Mouse (Mus musculus) liver, embryonic 14.5 days (tissue): Measurements from ENCODE around the gene Olfr13. TPM values are rescaled to one million over a fixed set of nuclear protein-coding genes. Genes with fewer than 3 reads are reported as not detected.

Experiments
- ATAC-seq: fragments of 200-750 bp; cut with Nextera tagmentation; 2 replicates; pipeline ENCODE4 v1.8.0; 2017; ENCODE audit warnings: moderate number of reproducible peaks, mild to moderate bottlenecking, moderate library complexity; ENCODE audit not compliant: insufficient read depth
- DNase-seq, 3 experiments: peaks; one replicate each; pipeline ENCODE4 v3.0.0-alpha.2; 2012 to 2013; ENCODE audit warnings: low read depth in 3 of 3, low spot score in 3 of 3
- H3K27ac ChIP-seq: fragments of 300-500 bp; sonication (generic); 2 replicates; pipeline ENCODE4 v1.5.1; 2014; ENCODE audit warnings: moderate library complexity, mild to moderate bottlenecking, control low read depth, inconsistent platforms
- H3K27me3 ChIP-seq: fragments of 300-500 bp; sonication (generic); 2 replicates; pipeline ENCODE4 v1.6.1; 2014; ENCODE audit warnings: mild to moderate bottlenecking, low read length, moderate library complexity; ENCODE audit not compliant: control insufficient read depth, insufficient read depth
- H3K36me3 ChIP-seq: fragments of 300-500 bp; sonication (generic); replicated peaks from 2 replicates; pipeline ENCODE4 v1.6.1; 2014; ENCODE audit warnings: low read depth; ENCODE audit not compliant: control insufficient read depth, insufficient read depth
- H3K4me1 ChIP-seq, 2 experiments: fragments of 200-500 bp in 1 of 2; fragments of 300-500 bp in 1 of 2; sonication (generic) in 1 of 2; replicated peaks; 2 replicates each; pipeline ENCODE4 v1.6.1; 2012 to 2014; ENCODE audit warnings: antibody characterized with exemption in 1 of 2, inconsistent platforms in 1 of 2, low read length in 1 of 2; ENCODE audit not compliant: control insufficient read depth in 2 of 2, insufficient read depth in 2 of 2
- H3K4me2 ChIP-seq: fragments of 300-500 bp; sonication (generic); 2 replicates; pipeline ENCODE4 v1.6.1; 2014; ENCODE audit warnings: low read depth, mild to moderate bottlenecking, control low read depth, moderate library complexity
- H3K4me3 ChIP-seq, 2 experiments: fragments of 200-500 bp in 1 of 2; fragments of 300-500 bp in 1 of 2; sonication (generic) in 1 of 2; 2 replicates each; pipeline ENCODE4 v1.5.1; 2012 to 2014; ENCODE audit warnings: low read depth in 2 of 2, low read length in 2 of 2, mild to moderate bottlenecking in 2 of 2, control low read depth in 1 of 2, inconsistent platforms in 1 of 2, moderate library complexity in 1 of 2; ENCODE audit not compliant: insufficient read depth in 1 of 2
- H3K9ac ChIP-seq: fragments of 300-500 bp; sonication (generic); replicated peaks from 2 replicates; pipeline ENCODE4 v1.6.1; 2014; ENCODE audit warnings: mild to moderate bottlenecking, control low read depth, moderate library complexity
- H3K9me3 ChIP-seq: fragments of 300-500 bp; sonication (generic); 2 replicates; pipeline ENCODE4 v1.6.1; 2016; ENCODE audit warnings: low read length, mixed read lengths; ENCODE audit not compliant: control insufficient read depth
- CTCF ChIP-seq: IDR thresholded peaks from 2 replicates; pipeline ENCODE4 v1.5.1; 2016; ENCODE audit warnings: antibody characterized with exemption, low read depth, control low read depth
- EP300 ChIP-seq: IDR thresholded peaks from 2 replicates; pipeline ENCODE4 v1.6.1; 2016; ENCODE audit warnings: antibody characterized with exemption, low read depth
- WGBS: fragments of 180-500 bp; shearing (Covaris S2); extraction: QIAGEN DNeasy Blood & Tissue Kit; methylation state at CpG from one replicate; pipeline ENCODE4 v1.1.7; 2014; ENCODE audit not compliant: insufficient replicate concordance; 5-methylcytosine and 5-hydroxymethylcytosine counted together
- polyA plus RNA-seq, 2 experiments: library from polyadenylated mRNA; depleted of rRNA in 1 of 2; stranded (reverse) in 1 of 2; unstranded in 1 of 2; fragments of >200 nt; fragmentation: Nextera tagmentation in 1 of 2; extraction: Ambion mirVana in 1 of 2; gene quantifications; 2 replicates each; pipeline versions ENCODE4 v1.2.1 to v1.2.3; 2012 to 2014

Olfr13 gene
- polyA plus RNA-seq, 2 experiments = not detected

GRCm38 (mm10) chr6:43178129-43178528, 6.2 kb downstream of the Olfr13 start:
- Histone ChIP-seq H3K9me3 (no peaks in the 10 kb centered on the region), H3K4me1 (no peaks in the 10 kb centered on the region), H3K27ac (no peak overlapping the region), H3K4me3 (no peak overlapping the region), H3K9ac (no peak overlapping the region), H3K27me3 (no peaks in the 10 kb centered on the region), H3K36me3 (no peaks in the 10 kb centered on the region), H3K4me2 (no peak overlapping the region)
- DNase-seq (no peak), ATAC-seq (no peak)
- TF ChIP-seq EP300 (no peak), CTCF (no peak)
- WGBS = 21% methylated on average over 1 of the region's 1 CpGs

GRCm38 (mm10) chr6:43178584-43179501, 6.9 kb downstream of the Olfr13 start:
- 45% methylated on average over 6 of the region's 6 CpGs for WGBS
- Histone ChIP-seq H3K9me3 (no peaks in the 10 kb centered on the region), H3K4me1 (no peaks in the 10 kb centered on the region), H3K27me3 (no peaks in the 10 kb centered on the region), H3K36me3 (no peaks in the 10 kb centered on the region), H3K27ac (no peak overlapping the region), H3K4me2 (no peak overlapping the region), H3K4me3 (no peak overlapping the region), H3K9ac (no peak overlapping the region)
- TF ChIP-seq EP300 = no peak
- TF ChIP-seq CTCF = no peak
- ATAC-seq = no peak
- DNase-seq = no peak

- H3K36me3 ChIP-seq = no peaks in the 10 kb centered on the region
- H3K27ac ChIP-seq = no peak overlapping the region
- DNase-seq (no peak), ATAC-seq (no peak)
- H3K9ac ChIP-seq = no peak overlapping the region
- H3K27me3 ChIP-seq = no peaks in the 10 kb centered on the region
- no peaks in the 10 kb centered on the region for H3K9me3 ChIP-seq
- no peaks in the 10 kb centered on the region for H3K4me1 ChIP-seq
- H3K4me2 ChIP-seq = no peak overlapping the region
- TF ChIP-seq EP300 (no peak), CTCF (no peak)
- H3K4me3 ChIP-seq = no peak overlapping the region
- WGBS = 56% methylated on average over 3 of the region's 3 CpGs
Measured at GRCm38 (mm10) chr6:43190986-43191385, 19.0 kb downstream of the Olfr13 start.

GRCm38 (mm10) chr6:43196781-43197180, 24.8 kb downstream of the Olfr13 start, which contains the start of gene Olfr435:
Gene Olfr435, plus strand, starts transcription at chr6:43197146.
- Histone ChIP-seq H3K27ac (no peak within 1 kb of the TSS), H3K27me3 (no peaks in the 10 kb centered on the region), H3K4me3 (no peak within 1 kb of the TSS), H3K4me1 (no peaks in the 10 kb centered on the region), H3K9ac (no peak within 1 kb of the TSS), H3K36me3 (no peaks in the 10 kb centered on the region), H3K9me3 (no peaks in the 10 kb centered on the region), H3K4me2 (no peak within 1 kb of the TSS)
- TF ChIP-seq EP300 (no peak), CTCF (no peak)
- DNase-seq = no peak
- ATAC-seq = no peak

- no peak overlapping the region for H3K4me3 ChIP-seq
- DNase-seq = no peak
- no peak for TF ChIP-seq EP300
- no peak for TF ChIP-seq CTCF
- H3K4me1 ChIP-seq = no peaks in the 10 kb centered on the region
- WGBS = 44% methylated on average over 3 of the region's 3 CpGs
- H3K9me3 ChIP-seq = no peaks in the 10 kb centered on the region
- no peak overlapping the region for H3K27ac ChIP-seq
- ATAC-seq = no peak
- no peaks in the 10 kb centered on the region for H3K27me3 ChIP-seq
- H3K9ac ChIP-seq = no peak overlapping the region
- H3K36me3 ChIP-seq = no peaks in the 10 kb centered on the region
- no peak overlapping the region for H3K4me2 ChIP-seq
Measured at GRCm38 (mm10) chr6:43198094-43198493, 26.2 kb downstream of the Olfr13 start.
